Mouse (Mus musculus) mammary gland, adult 2 months (tissue): ENCODE results near the gene Ankle2. TPM values are rescaled to one million over a fixed set of nuclear protein-coding genes. Genes with fewer than 3 reads are reported as not detected.

Experiments used
- polyA plus RNA-seq: library from polyadenylated mRNA; depleted of rRNA; stranded (reverse); fragments of >200 nt; gene quantifications from 2 replicates; pipeline ENCODE4 v1.2.3, GENCODE M21; 2012; ENCODE audit warnings: low replicate concordance; rRNA removed

Gene Ankle2
- polyA plus RNA-seq: 10.1 and 12.8 TPM in 2 replicates

GRCm38 (mm10) chr5:110230780-110231461, at the start of gene Ankle2:
TSS of gene Ankle2 (plus strand) at chr5:110231004.

GRCm38 (mm10) chr5:110269141-110270101, 38.6 kb downstream of the Ankle2 start, which contains the start of gene Pgam5:
TSS of gene Pgam5 (minus strand) at chr5:110269913.

GRCm38 (mm10) chr5:110285770-110286445, 55.1 kb downstream of the Ankle2 start, which contains the start of the genes Pxmp2 and Pole:
TSS of gene Pxmp2 (minus strand) at chr5:110286186.
TSS of gene Pole (plus strand) at chr5:110286306.

Other genes with a start within 250 kb of the Ankle2 start
- gene Zfp932, start 234.5 kb upstream of the Ankle2 start, polyA plus RNA-seq: 1.6 and 8.3 TPM in 2 replicates
- 0.68 TPM in 1 of 2 replicates, not detected in the other for gene Gm17655, start 158.5 kb upstream of the Ankle2 start, polyA plus RNA-seq
- 0.06 and 0.22 TPM in 2 replicates for gene Gm35315, start 136.6 kb upstream of the Ankle2 start, polyA plus RNA-seq
- 3.6 and 4.3 TPM in 2 replicates for gene Plcxd1, start 131.0 kb upstream of the Ankle2 start, polyA plus RNA-seq
- gene Gtpbp6, start 122.8 kb upstream of the Ankle2 start, polyA plus RNA-seq: 96.9 and 180 TPM in 2 replicates
- gene Zfp605, start 120.9 kb upstream of the Ankle2 start, polyA plus RNA-seq: 0.18 and 0.70 TPM in 2 replicates
- 47.0 and 73.3 TPM in 2 replicates for gene Chfr, start 95.2 kb upstream of the Ankle2 start, polyA plus RNA-seq
- gene Golga3, start 54.3 kb upstream of the Ankle2 start, polyA plus RNA-seq: 6.5 and 8.6 TPM in 2 replicates
- gene Pgam5, start 38.9 kb downstream of the Ankle2 start, polyA plus RNA-seq: 18.0 and 26.8 TPM in 2 replicates
- 14.3 and 29.8 TPM in 2 replicates for gene Pxmp2, start 55.2 kb downstream of the Ankle2 start, polyA plus RNA-seq
- 3.5 and 4.5 TPM in 2 replicates for gene Pole, start 55.3 kb downstream of the Ankle2 start, polyA plus RNA-seq
- 0.67 and 1.4 TPM in 2 replicates for gene P2rx2, start 112.2 kb downstream of the Ankle2 start, polyA plus RNA-seq
- not detected in 2 replicates for gene Lrcol1, start 113.7 kb downstream of the Ankle2 start, polyA plus RNA-seq
- 42.1 and 183 TPM in 2 replicates for gene Fbrsl1, start 217.5 kb downstream of the Ankle2 start, polyA plus RNA-seq